Comparison of ENCODE assay signal across 26 mouse cellular contexts in the genomic region with DNA sequence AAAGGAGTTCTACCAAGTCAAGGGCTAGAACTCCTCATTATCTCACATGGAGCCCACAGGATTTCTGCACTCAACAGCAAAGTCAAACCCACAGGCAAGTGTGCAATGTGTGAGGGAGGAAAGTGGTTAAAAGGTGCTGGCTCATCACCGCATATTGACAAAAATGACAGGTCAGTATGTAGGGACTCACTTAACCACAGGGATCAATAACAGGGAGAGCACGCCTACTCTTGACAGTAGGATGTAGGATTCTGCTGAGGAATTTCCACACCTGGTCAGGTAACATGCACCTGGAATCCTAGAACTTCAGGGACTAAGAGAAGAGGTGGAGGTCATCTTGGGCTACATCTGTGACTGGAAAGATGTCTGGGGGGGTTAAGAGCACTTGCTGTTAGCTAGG.
"Had no signal": no experiment of that assay in that cellular context is flagged by ENCODE, and none has a peak within 500 bp of the region (broad histone marks: within the 10 kb centered on the region; RNA-seq: fewer than 3 reads in every experiment).

No protein-coding gene starts in this region.

- DNase-seq: cerebellum, adult 8-10 months; cerebellum, adult 9-10 months; cerebellum, adult 9-11 months; cerebellum, postnatal 10 days; cerebellum, postnatal 14 days; cerebellum, postnatal 25 days; cerebellum, postnatal 36 days; embryo, embryonic 11 days; forebrain, postnatal 0 days; gastrocnemius, adult 2 months; gastrocnemius, postnatal 10 days; gastrocnemius, postnatal 14 days; gastrocnemius, postnatal 25 days; gastrocnemius, postnatal 36 days; heart, adult 11 months; heart, adult 18-20 months; heart, adult 2 months had no signal

- H3K4me1 ChIP-seq: embryonic facial prominence, embryonic 10.5 days; embryonic facial prominence, embryonic 12.5 days; embryonic facial prominence, embryonic 13.5 days; embryonic facial prominence, embryonic 15.5 days; forebrain, embryonic 12.5 days; forebrain, embryonic 13.5 days; forebrain, embryonic 15.5 days had no signal

- H3K4me3 ChIP-seq: embryonic facial prominence, embryonic 10.5 days; embryonic facial prominence, embryonic 12.5 days; embryonic facial prominence, embryonic 13.5 days; embryonic facial prominence, embryonic 15.5 days; erythroblast, embryonic 14.5 days; forebrain, embryonic 10.5 days; forebrain, embryonic 12.5 days; forebrain, embryonic 13.5 days; forebrain, embryonic 15.5 days; gastrocnemius, adult 2 months; heart, adult 2 months had no signal

- H3K4me2 ChIP-seq: embryonic facial prominence, embryonic 12.5 days; embryonic facial prominence, embryonic 13.5 days; embryonic facial prominence, embryonic 15.5 days; forebrain, embryonic 12.5 days; forebrain, embryonic 13.5 days; forebrain, embryonic 15.5 days had no signal

- H3K27ac ChIP-seq: embryonic facial prominence, embryonic 10.5 days; embryonic facial prominence, embryonic 12.5 days; embryonic facial prominence, embryonic 13.5 days; embryonic facial prominence, embryonic 15.5 days; forebrain, embryonic 10.5 days; forebrain, embryonic 12.5 days; forebrain, embryonic 13.5 days; forebrain, embryonic 15.5 days; gastrocnemius, adult 2 months; heart, adult 2 months had no signal

- H3K9ac ChIP-seq: embryonic facial prominence, embryonic 12.5 days; embryonic facial prominence, embryonic 13.5 days; embryonic facial prominence, embryonic 15.5 days; forebrain, embryonic 12.5 days; forebrain, embryonic 13.5 days; forebrain, embryonic 15.5 days; forebrain, postnatal 0 days had no signal

- H3K9me3 ChIP-seq: embryonic facial prominence, embryonic 10.5 days; embryonic facial prominence, embryonic 12.5 days; embryonic facial prominence, embryonic 13.5 days; embryonic facial prominence, embryonic 15.5 days; forebrain, embryonic 10.5 days; forebrain, embryonic 12.5 days; forebrain, embryonic 13.5 days; forebrain, embryonic 15.5 days had no signal

- H3K27me3 ChIP-seq: embryonic facial prominence, embryonic 12.5 days; embryonic facial prominence, embryonic 13.5 days; embryonic facial prominence, embryonic 15.5 days; forebrain, embryonic 12.5 days; forebrain, embryonic 13.5 days; forebrain, embryonic 15.5 days had no signal
